Mouse (Mus musculus): ENCODE measurements around the gene Adk. TPM values are rescaled to one million over a fixed set of nuclear protein-coding genes. Genes with fewer than 3 reads are reported as not detected.
A peak's percentile ranks its signal among the peaks of the same experiment; 100 is the strongest.

Adk gene
- polyA plus RNA-seq (2012; rRNA removed) = 22.4 and 23.4 TPM in 2 replicates

- peak within 1 kb of the TSS; percentile 82 for H3K4me3 ChIP-seq (ENCODE audit: control insufficient read depth, low read depth, low read length)
- H3K27ac ChIP-seq (ENCODE audit: control insufficient read depth, insufficient read depth, low read depth, low read length) = peak within 1 kb of the TSS; percentile 90
- TF ChIP-seq CTCF (IDR thresholded peaks at IDR 0.05; ENCODE audit: control insufficient read depth, insufficient read depth, insufficient replicate concordance, low read depth, low read length) = no peak
- peak; percentile 54 for TF ChIP-seq POLR2A (IDR thresholded peaks at IDR 0.05; ENCODE audit: control insufficient read depth, low read depth, low read length)
- H3K27me3 ChIP-seq (ENCODE audit: control insufficient read depth, insufficient read depth, low read length) = no peaks in the 10 kb centered on the region
- H3K4me1 ChIP-seq (ENCODE audit: control insufficient read depth, insufficient read depth, low read length) = peaks cover 4% of the 10 kb centered on the region; the same call in 1 of the 2 replicates
- H3K36me3 ChIP-seq (ENCODE audit: control insufficient read depth, insufficient read depth, low read length) = no peaks in the 10 kb centered on the region
These were observed at the start of gene Adk, which contains the start of gene Ap3m1 for GRCm38 (mm10) chr14:21052112-21052780. Gene Adk (plus strand): TSS chr14:21052574. Gene Ap3m1 (minus strand): TSS chr14:21052508.

- no peaks in the 10 kb centered on the region for H3K36me3 ChIP-seq (ENCODE audit: control insufficient read depth, insufficient read depth, low read length)
- H3K4me1 ChIP-seq (ENCODE audit: control insufficient read depth, insufficient read depth, low read length) = no peaks in the 10 kb centered on the region
- no peak overlapping the region for H3K4me3 ChIP-seq (ENCODE audit: control insufficient read depth, low read depth, low read length)
- TF ChIP-seq POLR2A (IDR thresholded peaks at IDR 0.05; ENCODE audit: control insufficient read depth, low read depth, low read length) = no peak
- no peak for TF ChIP-seq CTCF (IDR thresholded peaks at IDR 0.05; ENCODE audit: control insufficient read depth, insufficient read depth, insufficient replicate concordance, low read depth, low read length)
- no peak overlapping the region for H3K27ac ChIP-seq (ENCODE audit: control insufficient read depth, insufficient read depth, low read depth, low read length)
- H3K27me3 ChIP-seq (ENCODE audit: control insufficient read depth, insufficient read depth, low read length) = no peaks in the 10 kb centered on the region
These were observed 38.5 kb upstream of the Adk start for GRCm38 (mm10) chr14:21013800-21014334.

DNA sequence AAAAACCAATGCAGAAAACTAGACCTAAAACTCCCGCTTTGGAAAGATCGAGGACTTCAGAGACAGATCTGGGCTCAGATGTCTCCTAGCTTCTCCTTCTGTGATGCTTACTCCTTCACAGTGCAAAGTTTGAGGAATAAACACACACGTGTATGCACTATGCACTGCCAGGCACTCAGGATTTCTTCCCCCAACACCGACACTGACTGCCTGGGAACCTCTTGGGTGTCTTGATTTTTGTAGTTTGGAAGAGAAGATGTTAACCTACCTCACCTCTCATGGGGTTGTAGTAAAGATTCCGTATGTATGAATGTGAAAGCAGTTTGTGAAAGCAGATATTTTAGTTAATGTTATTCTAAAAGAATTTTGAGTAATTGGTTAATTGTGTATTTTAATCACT, 34.5 kb upstream of the Adk start:
- H3K4me1 ChIP-seq (ENCODE audit: control insufficient read depth, insufficient read depth, low read length) = peaks cover 3% of the 10 kb centered on the region; the same call in 1 of the 2 replicates
- no peaks in the 10 kb centered on the region for H3K27me3 ChIP-seq (ENCODE audit: control insufficient read depth, insufficient read depth, low read length)
- TF ChIP-seq CTCF (IDR thresholded peaks at IDR 0.05; ENCODE audit: control insufficient read depth, insufficient read depth, insufficient replicate concordance, low read depth, low read length) (no peak), POLR2A (IDR thresholded peaks at IDR 0.05; ENCODE audit: control insufficient read depth, low read depth, low read length) (no peak)
- H3K27ac ChIP-seq (ENCODE audit: control insufficient read depth, insufficient read depth, low read depth, low read length) = no peak overlapping the region
- H3K36me3 ChIP-seq (ENCODE audit: control insufficient read depth, insufficient read depth, low read length) = no peaks in the 10 kb centered on the region
- H3K4me3 ChIP-seq (ENCODE audit: control insufficient read depth, low read depth, low read length) = no peak overlapping the region

- no peak for TF ChIP-seq POLR2A (IDR thresholded peaks at IDR 0.05; ENCODE audit: control insufficient read depth, low read depth, low read length)
- no peak for TF ChIP-seq CTCF (IDR thresholded peaks at IDR 0.05; ENCODE audit: control insufficient read depth, insufficient read depth, insufficient replicate concordance, low read depth, low read length)
- Histone ChIP-seq H3K4me3 (ENCODE audit: control insufficient read depth, low read depth, low read length) (peak overlapping the region; percentile 2; the same call in 1 of the 2 replicates), H3K4me1 (ENCODE audit: control insufficient read depth, insufficient read depth, low read length) (peaks cover 3% of the 10 kb centered on the region; the same call in 1 of the 2 replicates), H3K27ac (ENCODE audit: control insufficient read depth, insufficient read depth, low read depth, low read length) (no peak overlapping the region), H3K27me3 (ENCODE audit: control insufficient read depth, insufficient read depth, low read length) (no peaks in the 10 kb centered on the region), H3K36me3 (ENCODE audit: control insufficient read depth, insufficient read depth, low read length) (no peaks in the 10 kb centered on the region)
These were observed 33.4 kb upstream of the Adk start for GRCm38 (mm10) chr14:21018977-21019376.

DNA sequence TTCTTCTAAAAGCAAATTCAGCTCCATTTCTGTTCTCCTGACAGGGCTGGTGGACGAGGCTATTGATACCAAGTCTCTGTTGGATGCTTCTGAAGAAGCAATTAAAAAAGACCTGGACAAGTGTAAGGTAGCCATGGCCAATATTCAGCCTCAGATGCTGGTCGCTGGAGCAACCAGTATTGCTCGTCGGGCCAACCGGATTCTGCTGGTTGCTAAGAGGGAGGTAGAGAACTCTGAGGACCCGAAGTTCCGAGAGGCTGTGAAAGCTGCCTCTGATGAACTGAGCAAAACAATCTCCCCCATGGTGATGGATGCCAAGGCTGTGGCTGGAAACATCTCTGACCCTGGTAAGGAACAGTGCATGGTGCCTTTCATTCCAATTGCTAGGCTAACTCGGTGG, 31.9 kb upstream of the Adk start:
- H3K27me3 ChIP-seq (ENCODE audit: control insufficient read depth, insufficient read depth, low read length) = no peaks in the 10 kb centered on the region
- no peaks in the 10 kb centered on the region for H3K36me3 ChIP-seq (ENCODE audit: control insufficient read depth, insufficient read depth, low read length)
- H3K4me1 ChIP-seq (ENCODE audit: control insufficient read depth, insufficient read depth, low read length) = peaks cover 3% of the 10 kb centered on the region; the same call in 1 of the 2 replicates
- H3K27ac ChIP-seq (ENCODE audit: control insufficient read depth, insufficient read depth, low read depth, low read length) = no peak overlapping the region
- TF ChIP-seq POLR2A (IDR thresholded peaks at IDR 0.05; ENCODE audit: control insufficient read depth, low read depth, low read length) = no peak; the same call in 1 of the 2 replicates
- no peak for TF ChIP-seq CTCF (IDR thresholded peaks at IDR 0.05; ENCODE audit: control insufficient read depth, insufficient read depth, insufficient replicate concordance, low read depth, low read length)
- peak overlapping the region; percentile 66 for H3K4me3 ChIP-seq (ENCODE audit: control insufficient read depth, low read depth, low read length)

DNA sequence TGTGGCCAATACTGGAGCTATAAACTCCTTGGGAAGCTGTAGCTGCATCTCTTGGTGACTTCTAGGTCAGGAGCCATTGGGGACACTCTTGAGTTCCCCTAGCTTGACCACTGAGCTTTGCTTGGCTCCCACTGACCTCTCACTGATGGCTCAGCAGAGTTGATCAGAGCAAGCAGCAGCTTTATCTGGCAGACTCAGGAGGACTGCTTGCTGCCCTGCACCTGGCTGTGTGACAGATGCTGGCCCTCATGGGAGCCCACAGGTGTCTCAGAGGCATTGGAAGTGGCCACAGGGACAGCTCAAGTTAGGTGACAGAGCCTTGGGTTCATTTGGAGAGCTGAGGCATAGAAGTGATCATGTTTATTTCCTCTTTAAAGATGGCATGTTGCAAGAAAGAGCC, 24.8 kb upstream of the Adk start:
- Histone ChIP-seq H3K36me3 (ENCODE audit: control insufficient read depth, insufficient read depth, low read length) (peaks cover 2% of the 10 kb centered on the region; the same call in 1 of the 2 replicates), H3K4me1 (ENCODE audit: control insufficient read depth, insufficient read depth, low read length) (no peaks in the 10 kb centered on the region; the same call in 1 of the 2 replicates), H3K27ac (ENCODE audit: control insufficient read depth, insufficient read depth, low read depth, low read length) (no peak overlapping the region), H3K27me3 (ENCODE audit: control insufficient read depth, insufficient read depth, low read length) (no peaks in the 10 kb centered on the region), H3K4me3 (ENCODE audit: control insufficient read depth, low read depth, low read length) (no peak overlapping the region)
- TF ChIP-seq POLR2A (IDR thresholded peaks at IDR 0.05; ENCODE audit: control insufficient read depth, low read depth, low read length) = no peak
- TF ChIP-seq CTCF (IDR thresholded peaks at IDR 0.05; ENCODE audit: control insufficient read depth, insufficient read depth, insufficient replicate concordance, low read depth, low read length) = no peak

- H3K27me3 ChIP-seq (ENCODE audit: control insufficient read depth, insufficient read depth, low read length) = no peaks in the 10 kb centered on the region
- peaks cover 2% of the 10 kb centered on the region; the same call in 1 of the 2 replicates for H3K36me3 ChIP-seq (ENCODE audit: control insufficient read depth, insufficient read depth, low read length)
- no peak overlapping the region for H3K4me3 ChIP-seq (ENCODE audit: control insufficient read depth, low read depth, low read length)
- no peaks in the 10 kb centered on the region; the same call in 1 of the 2 replicates for H3K4me1 ChIP-seq (ENCODE audit: control insufficient read depth, insufficient read depth, low read length)
- H3K27ac ChIP-seq (ENCODE audit: control insufficient read depth, insufficient read depth, low read depth, low read length) = no peak overlapping the region
- TF ChIP-seq CTCF (IDR thresholded peaks at IDR 0.05; ENCODE audit: control insufficient read depth, insufficient read depth, insufficient replicate concordance, low read depth, low read length) = no peak
- no peak for TF ChIP-seq POLR2A (IDR thresholded peaks at IDR 0.05; ENCODE audit: control insufficient read depth, low read depth, low read length)
These were observed 23.2 kb upstream of the Adk start for GRCm38 (mm10) chr14:21029025-21029659.
